Mouse (Mus musculus) hindbrain, embryonic 15.5 days (tissue): ENCODE measurements at regions not wholly inside any gene's neighbourhood (a gene's known extent, or its start where the extent isn't known, plus 50 kb on each side); places are given as distances from the start of the nearest gene placed in this dataset.

ENCODE experiments used
- ATAC-seq: fragments of 200-750 bp; cut with Nextera tagmentation; 2 replicates; pipeline ENCODE4 v1.8.0; 2017; ENCODE audit warnings: low read depth, moderate number of reproducible peaks, moderate TSS enrichment; ENCODE audit not compliant: low FRiP score
- H3K27ac ChIP-seq: fragments of 300-500 bp; sonication (generic); replicated peaks from 2 replicates; pipeline ENCODE4 v1.5.1; 2015; ENCODE audit warnings: mild to moderate bottlenecking, inconsistent platforms
- H3K27me3 ChIP-seq: fragments of 300-500 bp; sonication (generic); 2 replicates; pipeline ENCODE4 v1.6.1; 2015; ENCODE audit warnings: control low read depth, inconsistent platforms
- H3K36me3 ChIP-seq: fragments of 300-500 bp; sonication (generic); 2 replicates; pipeline ENCODE4 v1.6.1; 2015; ENCODE audit warnings: control low read depth, inconsistent platforms
- H3K4me1 ChIP-seq: fragments of 300-500 bp; sonication (generic); replicated peaks from 2 replicates; pipeline ENCODE4 v1.6.1; 2015; ENCODE audit warnings: control low read depth, inconsistent platforms
- H3K4me2 ChIP-seq: fragments of 300-500 bp; sonication (generic); 2 replicates; pipeline ENCODE4 v1.6.1; 2015; ENCODE audit warnings: moderate library complexity, mild to moderate bottlenecking, inconsistent platforms
- H3K4me3 ChIP-seq: fragments of 300-500 bp; sonication (generic); 2 replicates; pipeline ENCODE4 v1.5.1; 2015; ENCODE audit warnings: mild to moderate bottlenecking, inconsistent platforms
- H3K9ac ChIP-seq: fragments of 300-500 bp; sonication (generic); 2 replicates; pipeline ENCODE4 v1.6.1; 2015; ENCODE audit warnings: inconsistent platforms
- H3K9me3 ChIP-seq: fragments of 300-500 bp; sonication (generic); 2 replicates; pipeline ENCODE4 v1.6.1; 2016; ENCODE audit warnings: control low read depth, inconsistent platforms
- WGBS: fragments of 180-500 bp; shearing (Covaris S2); methylation state at CpG from one replicate; pipeline ENCODE4 v1.1.7; 2015; 5-methylcytosine and 5-hydroxymethylcytosine counted together

GRCm38 (mm10) chr17:54821059-54821458 lies 522.2 kb upstream of the Slc5a7 start:
- Histone ChIP-seq H3K27ac (no peak overlapping the region), H3K4me2 (no peak overlapping the region), H3K9me3 (no peaks in the 10 kb centered on the region), H3K36me3 (no peaks in the 10 kb centered on the region), H3K4me1 (no peaks in the 10 kb centered on the region), H3K27me3 (no peaks in the 10 kb centered on the region), H3K9ac (no peak overlapping the region), H3K4me3 (no peak overlapping the region)
- 90% methylated on average over 5 of the region's 5 CpGs for WGBS
- no peak for ATAC-seq

GRCm38 (mm10) chr17:54853631-54854030 lies 554.8 kb upstream of the Slc5a7 start:
- 85% methylated on average over 1 of the region's 1 CpGs for WGBS
- Histone ChIP-seq H3K4me1 (no peaks in the 10 kb centered on the region), H3K27me3 (no peaks in the 10 kb centered on the region), H3K9ac (no peak overlapping the region), H3K9me3 (no peaks in the 10 kb centered on the region), H3K4me2 (no peak overlapping the region), H3K27ac (no peak overlapping the region), H3K36me3 (no peaks in the 10 kb centered on the region), H3K4me3 (no peak overlapping the region)
- no peak for ATAC-seq

GRCm38 (mm10) chr17:54896198-54896597 lies 549.0 kb upstream of the St6gal2 start:
- H3K9ac ChIP-seq = no peak overlapping the region
- H3K4me3 ChIP-seq = no peak overlapping the region
- WGBS = 45% methylated on average over 4 of the region's 4 CpGs
- ATAC-seq = peak; percentile 79; the same call in 1 of the 2 replicates
- H3K4me1 ChIP-seq = no peaks in the 10 kb centered on the region
- no peaks in the 10 kb centered on the region for H3K27me3 ChIP-seq
- no peaks in the 10 kb centered on the region for H3K36me3 ChIP-seq
- no peaks in the 10 kb centered on the region for H3K9me3 ChIP-seq
- H3K27ac ChIP-seq = 0 out of 2 replicates have a peak overlapping the region, but pooled peaks have one; percentile 20
- no peak overlapping the region for H3K4me2 ChIP-seq

- H3K27me3 ChIP-seq = no peaks in the 10 kb centered on the region
Measured at GRCm38 (mm10) chr17:54929181-54929715, 515.9 kb upstream of the St6gal2 start.

GRCm38 (mm10) chr17:54943380-54944047 lies 501.7 kb upstream of the St6gal2 start:
- Histone ChIP-seq H3K27ac (no peak overlapping the region), H3K27me3 (no peaks in the 10 kb centered on the region), H3K4me3 (no peak overlapping the region), H3K36me3 (no peaks in the 10 kb centered on the region), H3K9me3 (no peaks in the 10 kb centered on the region), H3K4me2 (no peak overlapping the region), H3K9ac (no peak overlapping the region), H3K4me1 (no peaks in the 10 kb centered on the region)
- 25% methylated on average over 3 of the region's 3 CpGs for WGBS
- ATAC-seq = no peak

More at GRCm38 (mm10) chr17:54929181-54929715, 515.9 kb upstream of the St6gal2 start:
- Histone ChIP-seq H3K4me3 (no peak overlapping the region), H3K4me1 (no peaks in the 10 kb centered on the region), H3K9me3 (no peaks in the 10 kb centered on the region), H3K4me2 (no peak overlapping the region), H3K36me3 (no peaks in the 10 kb centered on the region), H3K27ac (no peak overlapping the region), H3K9ac (no peak overlapping the region)
- no peak for ATAC-seq
- WGBS = 62% methylated on average over 3 of the region's 3 CpGs

- WGBS = 72% methylated on average over 6 of the region's 6 CpGs
- no peak for ATAC-seq
- Histone ChIP-seq H3K27ac (no peak overlapping the region), H3K36me3 (no peaks in the 10 kb centered on the region), H3K4me2 (no peak overlapping the region), H3K4me1 (no peaks in the 10 kb centered on the region), H3K9me3 (no peaks in the 10 kb centered on the region), H3K27me3 (no peaks in the 10 kb centered on the region), H3K4me3 (no peak overlapping the region), H3K9ac (no peak overlapping the region)
Measured at GRCm38 (mm10) chr17:54944288-54944931, 500.8 kb upstream of the St6gal2 start.
